Mouse (Mus musculus) MEL (cell line): ENCODE measurements around the gene Prdm16. TPM values are rescaled to one million over a fixed set of nuclear protein-coding genes. Genes with fewer than 3 reads are reported as not detected.

Experiments used
- DNase-seq: peaks from one replicate; pipeline ENCODE4 v3.0.0; 2011; ENCODE audit warnings: low read depth, low spot score
- H3K27ac ChIP-seq: 2 replicates; pipeline ENCODE4 v1.5.1; 2012; ENCODE audit warnings: low read depth, mild to moderate bottlenecking, control low read depth, low read length, moderate library complexity; ENCODE audit not compliant: control insufficient read depth
- H3K27me3 ChIP-seq, 2 experiments: fragments of 150-350 bp in 1 of 2; sonication (generic) in 1 of 2; 2 replicates each; pipeline ENCODE4 v1.6.1; 2012; ENCODE audit warnings: low read length in 2 of 2, mild to moderate bottlenecking in 2 of 2, improper control_type of control experiment in 1 of 2, moderate library complexity in 1 of 2; ENCODE audit not compliant: insufficient read depth in 2 of 2, control insufficient read depth in 1 of 2
- H3K36me3 ChIP-seq, 2 experiments: 2 replicates each; pipeline ENCODE4 v1.6.1; 2012 to 2014; ENCODE audit warnings: low read length in 2 of 2, improper control_type of control experiment in 1 of 2, inconsistent platforms in 1 of 2, mild to moderate bottlenecking in 1 of 2; ENCODE audit not compliant: insufficient read depth in 2 of 2, control insufficient read depth in 1 of 2
- H3K4me1 ChIP-seq, 2 experiments: fragments of 150-350 bp in 1 of 2; sonication (generic) in 1 of 2; 2 replicates each; pipeline ENCODE4 v1.6.1; 2012; ENCODE audit warnings: low read length in 2 of 2, improper control_type of control experiment in 1 of 2, mild to moderate bottlenecking in 1 of 2; ENCODE audit not compliant: insufficient read depth in 2 of 2, control insufficient read depth in 1 of 2
- H3K4me3 ChIP-seq, 2 experiments: fragments of 150-350 bp in 1 of 2; sonication (generic) in 1 of 2; 2 replicates each; pipeline ENCODE4 v1.5.1; 2012; ENCODE audit warnings: low read depth in 2 of 2, low read length in 2 of 2, mild to moderate bottlenecking in 2 of 2, moderate library complexity in 2 of 2, control low read depth in 1 of 2, improper control_type of control experiment in 1 of 2; ENCODE audit not compliant: control insufficient read depth in 1 of 2, insufficient read depth in 1 of 2
- H3K79me2 ChIP-seq: 2 replicates; pipeline ENCODE4 v1.6.1; 2012; ENCODE audit warnings: mild to moderate bottlenecking, low read length, moderate library complexity; ENCODE audit not compliant: control insufficient read depth, poor library complexity, insufficient read depth
- H3K9ac ChIP-seq: 2 replicates; pipeline ENCODE4 v1.6.1; 2012; ENCODE audit warnings: low read depth, mild to moderate bottlenecking, control low read depth, low read length, moderate library complexity; ENCODE audit not compliant: control insufficient read depth, poor library complexity, severe bottlenecking
- H3K9me3 ChIP-seq: fragments of 150-350 bp; sonication (generic); replicated peaks from 2 replicates; pipeline ENCODE4 v1.6.1; 2012; ENCODE audit warnings: mild to moderate bottlenecking, low read length, improper control_type of control experiment, moderate library complexity; ENCODE audit not compliant: insufficient read depth
- CHD1 ChIP-seq: IDR thresholded peaks from 2 replicates; pipeline ENCODE4 v1.6.1; 2012; ENCODE audit warnings: low read depth, mild to moderate bottlenecking, inconsistent platforms, low read length, improper control_type of control experiment
- CHD2 ChIP-seq: IDR thresholded peaks from 2 replicates; pipeline ENCODE4 v1.6.1; 2011; ENCODE audit warnings: low read length, improper control_type of control experiment
- ETS1 ChIP-seq: IDR thresholded peaks from 2 replicates; pipeline ENCODE4 v1.6.1; 2012; ENCODE audit warnings: low read depth, mild to moderate bottlenecking, inconsistent platforms, low read length, improper control_type of control experiment, moderate library complexity
- GABPA ChIP-seq: IDR thresholded peaks from 2 replicates; pipeline ENCODE4 v1.6.1; 2012; ENCODE audit warnings: low read depth, mild to moderate bottlenecking, inconsistent platforms, low read length, improper control_type of control experiment, moderate library complexity
- GATA1 ChIP-seq: IDR thresholded peaks from 2 replicates; pipeline ENCODE4 v1.6.1; 2011; ENCODE audit warnings: low read depth, low read length, improper control_type of control experiment
- HCFC1 ChIP-seq: IDR thresholded peaks from 2 replicates; pipeline ENCODE4 v1.6.1; 2012; ENCODE audit warnings: low read depth, mild to moderate bottlenecking, inconsistent platforms, low read length, improper control_type of control experiment, moderate library complexity
- JUND ChIP-seq: IDR thresholded peaks from 2 replicates; pipeline ENCODE4 v1.6.1; 2011; ENCODE audit warnings: low read depth, mild to moderate bottlenecking, improper control_type of control experiment, low read length
- MAZ ChIP-seq: IDR thresholded peaks from 2 replicates; pipeline ENCODE4 v1.6.1; 2012; ENCODE audit warnings: low read depth, mild to moderate bottlenecking, inconsistent platforms, low read length, improper control_type of control experiment
- MEF2A ChIP-seq: IDR thresholded peaks from 2 replicates; pipeline ENCODE4 v1.6.1; 2014; ENCODE audit warnings: low read depth, mild to moderate bottlenecking, inconsistent platforms, low read length, improper control_type of control experiment; ENCODE audit not compliant: poor library complexity, insufficient replicate concordance, severe bottlenecking; ENCODE audit errors: extremely low read depth
- MXI1 ChIP-seq: IDR thresholded peaks from 2 replicates; pipeline ENCODE4 v1.6.1; 2011; ENCODE audit warnings: mild to moderate bottlenecking, low read depth, low read length, improper control_type of control experiment
- MYB ChIP-seq: IDR thresholded peaks from 2 replicates; pipeline ENCODE4 v1.6.1; 2011; ENCODE audit warnings: mild to moderate bottlenecking, low read depth, low read length, improper control_type of control experiment
- NRF1 ChIP-seq: IDR thresholded peaks from 2 replicates; pipeline ENCODE4 v1.6.1; 2014; ENCODE audit warnings: low read depth, mild to moderate bottlenecking, inconsistent platforms, low read length, improper control_type of control experiment, moderate library complexity; ENCODE audit not compliant: poor library complexity, insufficient read depth, severe bottlenecking
- POLR2A ChIP-seq, 2 experiments: IDR thresholded peaks; 2 replicates each; pipeline ENCODE4 v1.6.1; 2011 to 2012; ENCODE audit warnings: low read length in 2 of 2, mild to moderate bottlenecking in 2 of 2, control low read depth in 1 of 2, improper control_type of control experiment in 1 of 2, low read depth in 1 of 2, moderate library complexity in 1 of 2; ENCODE audit not compliant: control insufficient read depth in 1 of 2, insufficient read depth in 1 of 2, poor library complexity in 1 of 2
- RAD21 ChIP-seq: IDR thresholded peaks from 2 replicates; pipeline ENCODE4 v1.6.1; 2011; ENCODE audit warnings: mild to moderate bottlenecking, low read depth, low read length, improper control_type of control experiment
- RCOR1 ChIP-seq: IDR thresholded peaks from 2 replicates; pipeline ENCODE4 v1.6.1; 2012; ENCODE audit warnings: low read depth, mild to moderate bottlenecking, inconsistent platforms, low read length, improper control_type of control experiment
- SIN3A ChIP-seq: IDR thresholded peaks from 2 replicates; pipeline ENCODE4 v1.6.1; 2012; ENCODE audit warnings: low read length, improper control_type of control experiment, inconsistent platforms
- SMC3 ChIP-seq: IDR thresholded peaks from 2 replicates; pipeline ENCODE4 v1.6.1; 2011; ENCODE audit warnings: low read depth, low read length, improper control_type of control experiment
- UBTF ChIP-seq: IDR thresholded peaks from 2 replicates; pipeline ENCODE4 v1.6.1; 2012; ENCODE audit warnings: low read depth, mild to moderate bottlenecking, inconsistent platforms, low read length, improper control_type of control experiment, moderate library complexity, borderline replicate concordance; ENCODE audit not compliant: insufficient read depth
- USF1 ChIP-seq: IDR thresholded peaks from 2 replicates; pipeline ENCODE4 v1.6.1; 2014; ENCODE audit warnings: low read depth, mild to moderate bottlenecking, inconsistent platforms, low read length, improper control_type of control experiment, moderate library complexity
- ZC3H11A ChIP-seq: IDR thresholded peaks from 2 replicates; pipeline ENCODE4 v1.6.1; 2012; ENCODE audit warnings: low read depth, mild to moderate bottlenecking, inconsistent platforms, low read length, improper control_type of control experiment
- polyA plus RNA-seq, 2 experiments: library from polyadenylated mRNA; stranded (reverse) in 1 of 2; unstranded in 1 of 2; fragments of >175 nt in 1 of 2; fragments of >200 nt in 1 of 2; gene quantifications; 2 replicates each; pipeline versions ENCODE4 v1.2.1 to v1.2.4; 2012; ENCODE audit warnings: low replicate concordance in 2 of 2, low read depth in 1 of 2; ENCODE audit not compliant: insufficient read length in 2 of 2, insufficient read depth in 1 of 2, missing spikeins in 1 of 2
- total RNA-seq: library from RNA; depleted of rRNA; stranded (reverse); fragments of 300-350 nt; gene quantifications from 2 replicates; pipeline ENCODE4 v1.2.3, GENCODE M21; 2012

Prdm16 gene
- total and polyA plus RNA-seq, 3 experiments: not detected

DNA sequence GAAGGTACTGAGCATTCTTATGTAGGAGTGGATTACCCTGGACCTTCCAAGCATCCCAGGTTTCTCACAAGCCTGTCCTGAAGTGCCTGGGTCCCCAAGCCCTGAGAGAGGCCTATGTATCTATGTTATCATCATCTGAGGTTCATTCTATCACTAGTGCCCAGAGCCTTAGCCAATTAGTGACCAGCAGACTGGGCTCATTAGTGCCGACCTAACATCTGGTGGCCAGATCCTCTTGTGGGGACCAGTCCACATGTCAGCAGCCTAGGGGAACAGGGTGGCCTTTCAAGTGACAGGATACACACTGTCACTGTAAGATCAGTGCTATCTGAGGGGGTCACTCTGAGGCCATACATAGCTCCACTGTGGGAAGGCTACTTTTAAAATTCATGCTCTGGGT, 35.4 kb upstream of the Prdm16 start:
- DNase-seq: no peak
- no peak for TF ChIP-seq MAZ
- TF ChIP-seq ZC3H11A: no peak
- TF ChIP-seq RCOR1: no peak
- TF ChIP-seq SMC3: no peak
- TF ChIP-seq MYB: no peak
- TF ChIP-seq SIN3A: no peak
- H3K9me3 ChIP-seq: no peaks in the 10 kb centered on the region; the same call in 1 of the 2 replicates
- no peak overlapping the region for H3K9ac ChIP-seq
- H3K27ac ChIP-seq: no peak overlapping the region
- H3K4me1 ChIP-seq: no peaks in the 10 kb centered on the region
- H3K79me2 ChIP-seq: no peaks in the 10 kb centered on the region
- H3K36me3 ChIP-seq: no peaks in the 10 kb centered on the region
- no peaks in the 10 kb centered on the region for H3K27me3 ChIP-seq
- H3K4me3 ChIP-seq: no peak overlapping the region

DNA sequence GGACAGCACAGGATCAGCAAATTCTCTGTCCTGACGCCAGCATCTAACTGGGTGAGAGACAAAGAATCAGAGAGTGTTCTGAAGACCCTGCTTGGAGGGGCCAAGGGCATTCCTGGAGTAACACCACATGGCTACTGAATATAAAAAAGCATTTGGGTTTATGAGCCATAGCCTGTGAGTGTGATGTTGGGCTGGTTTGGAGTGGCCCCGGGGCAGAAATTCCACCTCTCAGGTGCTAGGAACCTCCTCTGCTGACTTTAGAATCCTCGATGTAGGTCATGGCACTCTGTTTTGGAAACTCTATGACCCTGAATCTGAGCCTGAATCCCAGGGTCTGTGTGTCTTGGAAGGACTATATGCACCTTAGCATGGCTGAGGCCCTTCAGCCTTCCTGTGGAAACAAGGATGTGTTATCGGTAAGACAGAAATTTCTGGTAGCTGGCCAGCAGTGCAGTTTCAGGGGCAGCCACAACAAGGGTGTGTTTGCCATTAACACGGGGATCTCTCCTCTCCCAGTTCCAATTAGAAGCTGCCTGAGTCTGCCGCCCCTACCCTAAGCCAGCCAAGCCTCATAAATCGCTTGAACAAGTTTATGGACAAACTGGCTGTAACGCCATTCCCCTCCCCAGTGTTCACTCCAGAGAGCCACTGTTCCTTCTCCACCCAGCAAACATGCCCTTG, 34.7 kb upstream of the Prdm16 start:
- no peak overlapping the region for H3K9ac ChIP-seq
- DNase-seq: no peak
- no peaks in the 10 kb centered on the region for H3K4me1 ChIP-seq
- no peaks in the 10 kb centered on the region for H3K79me2 ChIP-seq
- TF ChIP-seq MYB: no peak
- no peak for TF ChIP-seq JUND
- TF ChIP-seq ZC3H11A: no peak
- no peak for TF ChIP-seq CHD2
- TF ChIP-seq CHD1: no peak
- no peak for TF ChIP-seq POLR2A (IDR thresholded peaks at IDR 0.05; ENCODE audit: control insufficient read depth in 1 of 2, insufficient read depth in 1 of 2, low read depth in 1 of 2, low read length in 2 of 2, poor library complexity in 1 of 2)
- no peak for TF ChIP-seq MEF2A
- TF ChIP-seq RAD21: no peak
- TF ChIP-seq MAZ: no peak
- no peak for TF ChIP-seq ETS1
- TF ChIP-seq USF1: no peak
- TF ChIP-seq GATA1: no peak
- TF ChIP-seq MXI1: no peak
- no peak for TF ChIP-seq UBTF
- no peak for TF ChIP-seq NRF1
- no peak for TF ChIP-seq GABPA
- no peak for TF ChIP-seq HCFC1
- no peaks in the 10 kb centered on the region for H3K36me3 ChIP-seq
- no peaks in the 10 kb centered on the region for H3K27me3 ChIP-seq
- H3K27ac ChIP-seq: no peak overlapping the region
- no peaks in the 10 kb centered on the region; the same call in 1 of the 2 replicates for H3K9me3 ChIP-seq
- H3K4me3 ChIP-seq: no peak overlapping the region
